Mouse (Mus musculus) right cerebral cortex, postnatal 36 days (tissue): ENCODE results near the gene Tmem121b.

Source experiments
- DNase-seq, 2 experiments: peaks; one replicate each; pipeline ENCODE4 v3.0.0; 2022; ENCODE audit warnings: low spot score in 2 of 2, mixed read lengths in 1 of 2

Gene Tmem121b

GRCm38 (mm10) chr6:120466609-120467329 is 26.8 kb downstream of the Tmem121b start:
- no peak for DNase-seq

GRCm38 (mm10) chr6:120465393-120465792 is 28.2 kb downstream of the Tmem121b start:
- no peak for DNase-seq

- DNase-seq: no peak
Observed at GRCm38 (mm10) chr6:120464406-120464939, 29.1 kb downstream of the Tmem121b start.

GRCm38 (mm10) chr6:120463884-120464283 is 29.7 kb downstream of the Tmem121b start:
- DNase-seq: no peak

GRCm38 (mm10) chr6:120463086-120463871 is 30.3 kb downstream of the Tmem121b start, which contains the start of gene Il17ra:
TSS of gene Il17ra (plus strand) at chr6:120463247.
- no peak for DNase-seq

- DNase-seq: no peak
Observed at GRCm38 (mm10) chr6:120462251-120462650, 31.4 kb downstream of the Tmem121b start.

- no peak for DNase-seq
Observed at GRCm38 (mm10) chr6:120461217-120461616, 32.4 kb downstream of the Tmem121b start.

- DNase-seq: no peak
Observed at GRCm38 (mm10) chr6:120457751-120458150, 35.9 kb downstream of the Tmem121b start.

- no peak for DNase-seq
Observed at GRCm38 (mm10) chr6:120457074-120457473, 36.5 kb downstream of the Tmem121b start.

- no peak for DNase-seq
Observed at GRCm38 (mm10) chr6:120454627-120455077, 39.0 kb downstream of the Tmem121b start.

GRCm38 (mm10) chr6:120453556-120453955 is 40.1 kb downstream of the Tmem121b start:
- DNase-seq: no peak

- no peak for DNase-seq
Observed at GRCm38 (mm10) chr6:120453103-120453445, 40.5 kb downstream of the Tmem121b start.

- no peak for DNase-seq
Observed at GRCm38 (mm10) chr6:120452384-120453102, 41.1 kb downstream of the Tmem121b start.

GRCm38 (mm10) chr6:120450208-120450607 is 43.4 kb downstream of the Tmem121b start:
- DNase-seq: no peak

GRCm38 (mm10) chr6:120443363-120444355 is 49.9 kb downstream of the Tmem121b start:
- DNase-seq: no peak

GRCm38 (mm10) chr6:120442171-120442749 is 51.3 kb downstream of the Tmem121b start:
- no peak for DNase-seq
